Mouse (Mus musculus) mature B cell (primary cell): Measurements from ENCODE around the gene Pelp1.
"Not testable (repeated sequence)": the region's sequence is repeated elsewhere in the genome, so short reads cannot be mapped to it uniquely, and the experiment has no call there.

ENCODE experiments used
- in situ Hi-C: fragments of 300-500 bp; cut with MboI; formaldehyde crosslinking; loops from 2 replicates; pipeline ENCODE4 v1.14.3; 2019

Gene Pelp1

DNA sequence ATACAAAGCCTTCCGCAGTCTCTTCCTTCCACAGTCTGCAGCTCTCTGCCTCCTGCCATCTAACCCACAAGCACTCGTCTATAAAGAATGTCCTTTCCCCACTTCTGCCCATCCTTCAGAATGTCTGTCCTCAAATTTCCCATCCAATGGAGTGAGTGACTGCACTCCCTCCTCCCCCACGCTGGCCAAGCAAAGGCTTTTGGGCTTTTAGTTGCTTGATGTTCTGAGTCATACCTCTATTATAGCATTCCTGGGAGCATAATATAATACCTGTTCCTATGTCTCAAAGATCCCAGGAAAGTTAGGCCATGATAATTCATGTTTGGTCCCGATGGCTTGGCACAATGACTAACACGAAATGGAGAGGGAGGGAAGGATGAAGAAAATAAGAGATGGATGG, 21.7 kb upstream of the Pelp1 start:
- in situ Hi-C loops = loop anchor here (5.0 to 10.0 kb wide), 2 partner anchors 71 to 173 kb away; no protein-coding TSS in a partner anchor

DNA sequence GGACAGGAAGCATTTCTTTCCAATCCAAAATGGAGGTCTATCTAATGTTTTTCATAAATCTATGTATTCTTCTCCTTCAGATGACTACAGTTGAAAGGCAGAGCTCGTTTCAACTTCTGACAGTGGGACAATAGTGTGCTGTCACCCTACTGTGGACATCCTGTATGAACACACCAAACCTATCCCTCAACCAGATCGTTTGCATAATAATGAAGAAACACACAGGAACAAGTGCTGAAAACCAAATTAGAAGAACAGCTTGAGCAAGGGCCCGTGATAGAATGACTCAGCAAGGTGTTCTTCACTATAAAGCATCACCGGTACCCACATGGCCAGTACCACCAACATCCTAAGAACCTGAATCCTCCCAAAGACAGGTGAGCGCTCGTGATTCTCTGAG, 16.8 kb upstream of the Pelp1 start:
- in situ Hi-C loops = not testable (repeated sequence)

GRCm38 (mm10) chr11:70419486-70419885, 9.7 kb upstream of the Pelp1 start:
- in situ Hi-C loops = loop anchor here (25.0 kb wide), 1 partner anchor 343 kb away; the partner anchor contains the start of gene Zfp3

- in situ Hi-C loops = loop anchor here (25.0 kb wide), 1 partner anchor 344 kb away; the partner anchor contains the start of gene Zfp3
Measured at GRCm38 (mm10) chr11:70418199-70418598, 8.4 kb upstream of the Pelp1 start.

GRCm38 (mm10) chr11:70413961-70414360, 4.1 kb upstream of the Pelp1 start:
- in situ Hi-C loops = loop anchor here (25.0 kb wide), 1 partner anchor 348 kb away; the partner anchor contains the start of gene Zfp3

DNA sequence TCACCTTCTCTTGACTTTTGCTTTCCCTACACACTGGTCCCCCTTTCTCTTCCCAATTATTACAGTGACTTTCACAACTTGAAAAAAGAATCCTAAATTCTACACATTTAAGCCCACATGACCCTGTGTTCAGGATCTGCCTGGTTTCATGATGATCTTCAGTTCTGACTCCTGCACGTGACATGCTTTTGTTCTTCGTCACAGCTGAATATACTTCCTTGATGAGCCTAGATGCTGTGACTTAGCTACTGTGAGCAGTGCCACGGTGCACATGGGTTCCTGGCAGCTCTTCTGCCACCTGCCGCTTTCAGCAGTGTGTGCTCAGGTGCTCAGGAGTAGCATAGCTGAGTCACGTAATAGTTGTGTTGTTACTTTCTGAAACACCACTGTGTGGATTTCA, 2.8 kb upstream of the Pelp1 start:
- in situ Hi-C loops = loop anchor here (25.0 kb wide), 1 partner anchor 350 kb away; the partner anchor contains the start of gene Zfp3

GRCm38 (mm10) chr11:70410297-70410643, 439 bp upstream of the Pelp1 start:
- in situ Hi-C loops = loop anchor here (25.0 kb wide), 1 partner anchor 352 kb away; the partner anchor contains the start of gene Zfp3

GRCm38 (mm10) chr11:70403598-70403997, 6.2 kb downstream of the Pelp1 start:
- in situ Hi-C loops = loop anchor here (25.0 kb wide), 1 partner anchor 359 kb away; the partner anchor contains the start of gene Zfp3

DNA sequence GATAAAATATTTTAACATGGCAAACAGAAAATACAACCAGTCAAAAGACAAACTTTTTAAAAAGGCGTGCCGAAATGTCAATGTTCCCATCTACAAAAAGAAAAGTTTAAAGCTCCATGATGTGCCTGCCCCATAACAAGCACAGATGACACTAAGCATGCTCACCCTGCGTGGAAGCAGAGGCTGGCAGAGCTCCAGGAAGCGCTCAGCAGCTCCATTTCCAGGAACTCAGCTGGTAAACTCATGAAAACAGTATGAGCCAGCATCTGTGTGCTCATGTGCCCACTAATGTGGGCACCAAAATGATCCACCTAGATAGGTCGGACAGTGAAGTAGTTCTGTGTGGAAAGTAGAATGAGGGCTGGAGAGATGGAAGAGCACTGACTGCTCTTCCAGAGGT, 20.4 kb downstream of the Pelp1 start:
- in situ Hi-C loops = no loop called here

GRCm38 (mm10) chr11:70387436-70387835, 22.4 kb downstream of the Pelp1 start:
- in situ Hi-C loops = no loop called here

DNA sequence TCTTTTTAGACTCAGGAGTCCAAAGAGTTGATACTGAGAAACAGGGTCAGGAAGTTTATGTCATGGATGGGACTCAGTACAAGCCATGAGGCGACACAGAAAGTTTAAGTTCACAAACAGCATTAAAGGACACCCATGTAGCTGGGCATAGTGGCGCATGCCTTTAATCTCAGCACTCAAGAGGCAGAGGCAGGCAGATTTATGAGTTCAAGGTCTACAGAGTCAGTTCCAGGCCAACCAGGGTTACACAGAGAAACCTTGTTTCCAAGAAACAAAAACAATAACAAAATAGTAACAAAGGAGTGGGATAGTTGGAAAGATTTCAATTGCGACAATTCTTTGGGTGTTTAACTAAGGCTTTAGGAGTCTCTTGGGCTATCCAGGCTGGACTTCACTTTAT, 25.7 kb downstream of the Pelp1 start:
- in situ Hi-C loops = no loop called here

GRCm38 (mm10) chr11:70381330-70381729, 28.5 kb downstream of the Pelp1 start:
- in situ Hi-C loops = no loop called here

GRCm38 (mm10) chr11:70380478-70381005, 29.3 kb downstream of the Pelp1 start:
- in situ Hi-C loops = no loop called here

DNA sequence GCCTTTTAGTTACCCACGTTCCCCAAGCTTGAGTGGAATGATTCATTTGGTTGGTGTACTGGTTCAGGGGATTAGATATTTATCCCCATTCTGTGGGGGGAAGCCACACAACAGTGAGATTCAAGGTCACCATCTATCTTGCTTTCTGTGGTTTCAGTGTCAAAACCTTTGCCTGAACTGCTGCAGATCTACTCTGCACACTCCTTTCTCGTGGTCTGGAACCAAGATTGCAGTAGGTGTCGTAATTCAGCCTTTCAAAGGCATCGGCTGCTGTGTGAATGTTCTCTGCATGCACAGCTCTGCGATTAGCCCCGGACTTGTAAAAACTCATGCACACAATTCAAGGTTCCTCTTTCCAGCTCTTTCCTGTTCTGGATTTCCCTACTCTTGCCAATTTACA, 33.8 kb downstream of the Pelp1 start:
- in situ Hi-C loops = no loop called here

DNA sequence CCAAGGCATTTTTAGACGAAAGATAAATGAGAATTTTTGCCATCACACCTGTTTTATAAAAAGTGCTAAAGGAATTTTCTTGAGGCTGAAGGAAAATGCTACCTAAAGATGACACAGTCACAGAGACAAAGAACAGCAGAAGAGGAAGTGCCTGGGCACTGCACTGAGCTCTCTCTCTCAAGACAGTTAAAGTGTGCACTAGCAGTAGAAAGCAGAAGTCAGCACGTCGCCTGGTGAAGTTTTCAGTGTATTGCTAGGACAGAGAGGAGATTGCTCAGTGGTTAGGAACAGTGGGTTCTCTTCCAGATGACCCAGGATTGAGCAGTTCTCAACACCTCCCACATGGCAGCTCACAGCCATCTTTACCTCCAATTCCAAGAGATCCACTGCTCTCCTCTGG, 35.5 kb downstream of the Pelp1 start:
- in situ Hi-C loops = no loop called here

DNA sequence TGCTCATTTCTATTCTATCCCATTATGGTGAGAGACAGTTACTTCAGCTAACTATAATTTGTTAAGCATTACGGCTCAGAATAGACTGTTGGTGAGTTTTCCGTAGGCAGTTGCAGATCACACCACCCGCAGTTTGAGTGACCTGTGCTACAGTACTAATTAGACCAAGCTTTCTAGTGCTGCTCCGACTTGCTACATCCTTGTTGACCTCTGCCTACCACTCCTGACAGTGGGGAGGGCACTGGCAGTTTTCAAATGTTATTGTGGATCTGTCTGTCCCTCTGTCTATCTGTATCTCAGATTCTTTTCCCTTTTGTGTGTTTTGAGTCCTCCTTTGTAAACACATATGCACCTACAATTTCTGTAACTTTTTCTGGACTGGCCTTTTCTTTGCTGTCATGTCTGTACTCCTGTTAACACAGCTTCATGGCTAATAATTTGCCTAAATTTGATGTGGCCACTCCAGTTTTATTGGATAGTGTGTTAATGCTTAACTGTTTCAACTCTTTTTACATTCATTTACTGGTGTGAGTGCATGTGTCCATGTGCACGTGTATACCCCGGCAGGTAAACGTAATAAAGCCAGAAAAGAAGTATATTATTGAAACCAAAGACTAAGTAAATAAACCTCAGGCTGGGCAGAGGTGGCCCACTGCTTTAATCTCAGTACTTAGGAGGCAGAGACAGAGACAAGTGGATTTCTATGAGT, 36.8 kb downstream of the Pelp1 start:
- in situ Hi-C loops = no loop called here

GRCm38 (mm10) chr11:70372396-70372795, 37.4 kb downstream of the Pelp1 start:
- in situ Hi-C loops = no loop called here

GRCm38 (mm10) chr11:70368626-70369025, 41.2 kb downstream of the Pelp1 start:
- in situ Hi-C loops = not testable (repeated sequence)

DNA sequence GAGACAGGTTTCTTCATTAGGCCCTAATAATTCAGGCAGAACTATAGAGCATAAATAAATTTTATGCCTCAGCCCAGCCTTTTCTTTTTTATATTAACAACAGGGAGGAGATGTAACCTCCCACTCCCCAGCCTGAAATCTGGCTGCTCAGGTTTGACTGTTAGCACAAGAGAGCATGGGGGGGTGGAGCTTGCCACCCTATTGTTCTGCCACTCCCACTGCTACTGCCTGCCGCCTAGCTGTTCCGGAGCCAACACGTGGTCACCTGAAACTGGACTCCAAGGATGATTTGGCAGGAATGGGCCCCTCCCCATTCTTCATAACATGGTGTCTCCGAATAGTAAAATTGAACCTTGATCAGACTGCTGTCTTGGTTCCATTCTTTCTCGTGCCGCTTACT, 42.1 kb downstream of the Pelp1 start:
- in situ Hi-C loops = not testable (repeated sequence)

GRCm38 (mm10) chr11:70351868-70352267, 58.0 kb downstream of the Pelp1 start, which contains the start of gene Alox15:
TSS of gene Alox15 (minus strand) at chr11:70352031.
- in situ Hi-C loops = no loop called here

DNA sequence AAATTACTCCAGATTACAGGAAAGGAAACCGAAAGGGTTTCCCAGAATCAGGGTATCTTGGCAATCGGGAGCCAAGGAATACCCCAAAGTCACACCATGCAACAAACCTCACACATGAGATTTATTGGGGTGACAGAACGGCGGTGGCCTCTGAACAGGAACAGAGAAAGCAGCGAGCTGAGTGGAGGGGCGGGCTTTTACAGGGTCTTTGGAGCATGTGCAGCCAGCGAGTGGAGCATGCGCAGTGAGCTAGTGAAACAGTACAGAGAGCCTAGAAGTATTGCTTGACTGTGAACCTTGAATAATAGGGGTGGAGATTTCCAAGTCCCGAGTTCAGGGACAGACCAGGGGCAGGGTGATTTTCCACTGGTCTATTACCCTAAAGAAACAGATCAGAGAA, 61.2 kb downstream of the Pelp1 start:
- in situ Hi-C loops = no loop called here

- in situ Hi-C loops = no loop called here
Measured at GRCm38 (mm10) chr11:70347861-70348260, 62.0 kb downstream of the Pelp1 start.

DNA sequence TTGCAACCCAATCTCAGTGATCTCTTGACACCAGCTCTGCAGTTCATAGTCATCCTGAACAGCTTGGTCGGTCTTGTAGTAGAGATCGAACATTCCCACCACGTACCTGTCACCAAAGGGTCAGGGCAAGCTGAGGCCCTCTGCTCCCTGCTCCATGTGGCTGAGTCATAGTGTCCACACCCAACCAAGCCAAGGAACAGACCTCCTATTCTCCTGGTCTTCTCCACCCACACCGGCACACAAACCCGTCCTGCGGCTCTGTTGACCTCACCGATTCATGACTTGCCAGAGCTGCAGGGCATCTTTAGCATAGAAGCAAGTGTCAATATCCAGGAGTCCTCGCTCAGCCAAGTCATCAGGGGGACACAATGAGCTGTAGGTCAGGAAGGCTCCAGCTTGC, 64.3 kb downstream of the Pelp1 start:
- in situ Hi-C loops = no loop called here
